Mouse (Mus musculus): ENCODE data around the gene Gm20388.

DNA sequence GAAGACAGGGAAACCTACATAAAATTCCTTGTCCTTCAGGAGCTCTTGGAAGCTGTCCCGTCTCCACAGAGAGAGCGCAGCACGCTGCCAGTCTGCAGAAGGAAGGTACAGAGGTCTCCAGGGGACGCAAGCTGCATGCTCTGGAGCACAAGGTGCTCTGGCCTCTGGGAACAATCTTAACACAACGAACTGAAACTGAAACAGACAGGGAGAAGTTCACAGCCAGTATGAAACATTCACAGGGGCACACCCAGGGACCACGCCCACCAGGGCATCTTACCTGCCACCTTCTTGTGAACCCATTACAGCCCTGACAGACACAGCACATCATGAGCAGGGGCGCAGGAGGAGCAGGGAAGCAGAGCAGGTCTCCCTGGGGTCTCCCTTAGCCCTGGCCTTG is 3373.3 kb downstream of the Gm20388 start:
- TF ChIP-seq CTCF (IDR thresholded peaks at IDR 0.05; ENCODE audit: extremely low read depth, insufficient read depth, low read length) (no peak), POLR2A (IDR thresholded peaks at IDR 0.05; ENCODE audit: extremely low read depth, insufficient read depth, low read length) (no peak)

Measured in cortical plate, adult 2 months (tissue).